Mouse (Mus musculus): Measurements from ENCODE around the gene Fam118b. TPM values are rescaled to one million over a fixed set of nuclear protein-coding genes. Genes with fewer than 3 reads are reported as not detected.

The Fam118b gene
- polyA plus RNA-seq, 1 experiment from 2014 or later: 46.6 TPM

DNA sequence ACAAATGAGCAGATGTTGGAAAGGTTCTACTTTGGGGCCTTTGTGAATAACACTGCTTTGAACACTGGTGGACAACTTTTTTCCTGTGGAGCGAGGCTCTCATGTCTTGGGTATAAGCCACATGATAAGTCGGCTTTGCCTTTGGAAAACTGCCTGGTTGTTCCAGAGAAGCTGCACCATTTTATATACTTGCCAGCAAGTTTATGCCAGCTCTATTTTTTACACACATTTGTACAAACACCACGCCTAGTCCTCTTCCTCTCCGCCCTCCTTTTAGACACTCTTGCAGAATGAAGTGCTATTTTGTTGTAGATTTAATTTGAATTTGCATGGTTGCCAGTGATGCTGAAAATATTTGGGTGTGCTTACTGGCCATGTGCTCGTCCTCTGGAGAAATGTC is 25.9 kb upstream of the Fam118b start:
- H3K27ac ChIP-seq (ENCODE audit: low read depth, low read length): no peak overlapping the region
- no peaks in the 10 kb centered on the region for H3K4me1 ChIP-seq (ENCODE audit: control insufficient read depth, insufficient read depth, low read depth, low read length)
- H3K9ac ChIP-seq (ENCODE audit: low read depth, low read length): no peak overlapping the region
- H3K4me2 ChIP-seq (ENCODE audit: low read length): no peak overlapping the region
- H3K4me3 ChIP-seq (ENCODE audit: low read length): no peak overlapping the region
- 69% methylated on average over 5 of the region's 5 CpGs for WGBS
- H3K9me3 ChIP-seq (ENCODE audit: control insufficient read depth, low read length): no peaks in the 10 kb centered on the region
- H3K36me3 ChIP-seq (ENCODE audit: control insufficient read depth, insufficient read depth, low read length): no peaks in the 10 kb centered on the region
- peaks cover 9% of the 10 kb centered on the region for H3K27me3 ChIP-seq (replicated peaks; ENCODE audit: control insufficient read depth, insufficient read depth, low read length)
- no peak for ATAC-seq

DNA sequence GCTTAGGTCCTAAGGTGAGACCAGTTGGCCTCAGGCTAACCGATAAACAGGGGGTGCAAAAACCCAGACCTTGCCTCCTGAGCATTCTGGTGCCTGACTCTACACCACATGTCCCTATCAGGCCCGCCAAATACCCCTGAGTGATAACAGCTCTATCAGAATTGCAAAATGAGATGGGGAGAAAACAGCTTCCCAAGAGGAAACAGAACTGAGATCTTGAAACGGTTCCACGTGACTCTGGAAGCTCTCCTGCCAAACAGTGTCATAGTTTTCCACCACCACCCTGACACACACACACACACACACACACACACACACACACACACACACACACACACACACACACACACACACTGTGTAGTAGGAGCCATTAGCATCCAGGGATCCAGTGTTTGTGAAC is 23.3 kb upstream of the Fam118b start:
- Histone ChIP-seq H3K4me1 (ENCODE audit: control insufficient read depth, insufficient read depth, low read depth, low read length) (no peaks in the 10 kb centered on the region), H3K4me2 (ENCODE audit: low read length) (no peak overlapping the region), H3K9me3 (ENCODE audit: control insufficient read depth, low read length) (no peaks in the 10 kb centered on the region), H3K9ac (ENCODE audit: low read depth, low read length) (no peak overlapping the region), H3K36me3 (ENCODE audit: control insufficient read depth, insufficient read depth, low read length) (no peaks in the 10 kb centered on the region), H3K27me3 (replicated peaks; ENCODE audit: control insufficient read depth, insufficient read depth, low read length) (peaks cover 18% of the 10 kb centered on the region), H3K4me3 (ENCODE audit: low read length) (no peak overlapping the region), H3K27ac (ENCODE audit: low read depth, low read length) (no peak overlapping the region)
- 84% methylated on average over 4 of the region's 4 CpGs for WGBS
- ATAC-seq: no peak

DNA sequence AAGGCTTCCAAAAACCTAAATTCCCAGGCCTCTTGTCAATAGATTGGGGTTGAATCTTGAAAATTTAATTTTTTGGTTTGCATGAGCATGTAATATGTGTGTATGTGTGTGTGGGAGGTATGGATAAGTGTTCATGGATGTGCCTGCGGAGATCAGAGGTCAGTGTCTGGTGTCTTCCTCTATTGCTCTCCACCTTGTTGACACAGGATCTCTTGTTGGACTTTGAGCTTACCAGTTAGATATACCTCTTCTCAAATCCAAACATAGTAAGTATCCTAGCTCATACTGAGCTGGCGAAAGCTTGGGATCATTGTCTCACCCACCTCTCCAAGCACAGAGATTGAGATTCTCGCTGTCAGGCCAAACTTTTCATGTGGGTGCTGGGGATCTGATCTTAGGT is 22.8 kb upstream of the Fam118b start:
- no peaks in the 10 kb centered on the region for H3K36me3 ChIP-seq (ENCODE audit: control insufficient read depth, insufficient read depth, low read length)
- H3K4me3 ChIP-seq (ENCODE audit: low read length): no peak overlapping the region
- no peak for ATAC-seq
- no peak overlapping the region for H3K27ac ChIP-seq (ENCODE audit: low read depth, low read length)
- WGBS: 88% methylated on average over 3 of the region's 3 CpGs
- no peaks in the 10 kb centered on the region for H3K9me3 ChIP-seq (ENCODE audit: control insufficient read depth, low read length)
- peaks cover 18% of the 10 kb centered on the region for H3K27me3 ChIP-seq (replicated peaks; ENCODE audit: control insufficient read depth, insufficient read depth, low read length)
- no peak overlapping the region for H3K4me2 ChIP-seq (ENCODE audit: low read length)
- H3K4me1 ChIP-seq (ENCODE audit: control insufficient read depth, insufficient read depth, low read depth, low read length): no peaks in the 10 kb centered on the region
- no peak overlapping the region for H3K9ac ChIP-seq (ENCODE audit: low read depth, low read length)

DNA sequence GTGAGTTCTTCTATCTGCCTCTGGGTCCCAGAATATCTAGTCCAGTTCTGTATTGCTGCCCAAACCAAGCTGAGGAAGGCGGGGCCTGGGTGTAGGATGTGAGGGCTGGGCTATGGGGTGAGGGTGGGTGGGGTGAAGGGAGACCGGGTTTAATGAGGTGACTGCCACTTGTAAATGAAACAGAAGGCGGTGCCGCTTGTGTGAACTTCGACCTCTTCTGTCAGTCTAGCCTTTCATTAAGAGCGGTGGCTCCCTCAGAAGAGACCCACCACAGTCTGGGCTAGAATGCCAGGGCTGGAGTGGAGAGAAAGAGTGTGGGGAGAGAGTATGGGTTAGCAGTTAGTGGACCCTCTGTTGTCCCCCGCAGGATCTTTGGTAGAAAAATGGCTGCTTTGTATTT is 22.4 kb upstream of the Fam118b start:
- H3K27me3 ChIP-seq (replicated peaks; ENCODE audit: control insufficient read depth, insufficient read depth, low read length): peaks cover 18% of the 10 kb centered on the region
- H3K36me3 ChIP-seq (ENCODE audit: control insufficient read depth, insufficient read depth, low read length): no peaks in the 10 kb centered on the region
- H3K9me3 ChIP-seq (ENCODE audit: control insufficient read depth, low read length): no peaks in the 10 kb centered on the region
- no peak overlapping the region for H3K4me3 ChIP-seq (ENCODE audit: low read length)
- no peak overlapping the region for H3K4me2 ChIP-seq (ENCODE audit: low read length)
- no peak for ATAC-seq
- H3K27ac ChIP-seq (ENCODE audit: low read depth, low read length): no peak overlapping the region
- no peaks in the 10 kb centered on the region for H3K4me1 ChIP-seq (ENCODE audit: control insufficient read depth, insufficient read depth, low read depth, low read length)
- 25% methylated on average over 7 of the region's 7 CpGs for WGBS
- no peak overlapping the region for H3K9ac ChIP-seq (ENCODE audit: low read depth, low read length)

DNA sequence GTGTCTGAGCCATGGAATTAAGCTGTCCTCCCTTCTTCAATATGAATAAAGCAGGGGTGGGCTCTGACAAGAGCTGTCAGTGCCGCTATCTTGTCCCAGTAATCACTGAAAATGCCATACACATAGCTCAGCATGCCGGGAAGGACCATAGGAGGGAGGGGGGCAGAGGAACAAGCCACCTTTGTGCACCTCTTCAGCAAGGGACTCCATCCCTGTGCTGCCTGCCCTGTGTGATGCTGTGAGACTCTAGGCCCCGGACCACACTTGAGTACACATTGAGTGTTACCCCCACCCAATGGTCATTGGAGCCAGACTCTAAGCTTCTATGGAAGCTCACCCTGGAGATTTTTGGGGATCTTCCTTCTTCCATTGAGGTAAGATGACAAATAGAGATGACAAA is 18.7 kb upstream of the Fam118b start:
- Histone ChIP-seq H3K9me3 (ENCODE audit: control insufficient read depth, low read length) (no peaks in the 10 kb centered on the region), H3K4me1 (ENCODE audit: control insufficient read depth, insufficient read depth, low read depth, low read length) (no peaks in the 10 kb centered on the region), H3K27ac (ENCODE audit: low read depth, low read length) (no peak overlapping the region), H3K9ac (ENCODE audit: low read depth, low read length) (no peak overlapping the region), H3K36me3 (ENCODE audit: control insufficient read depth, insufficient read depth, low read length) (no peaks in the 10 kb centered on the region), H3K4me3 (ENCODE audit: low read length) (no peak overlapping the region), H3K4me2 (ENCODE audit: low read length) (no peak overlapping the region), H3K27me3 (replicated peaks; ENCODE audit: control insufficient read depth, insufficient read depth, low read length) (peaks cover 25% of the 10 kb centered on the region)
- ATAC-seq: no peak
- 76% methylated on average over 3 of the region's 3 CpGs for WGBS

DNA sequence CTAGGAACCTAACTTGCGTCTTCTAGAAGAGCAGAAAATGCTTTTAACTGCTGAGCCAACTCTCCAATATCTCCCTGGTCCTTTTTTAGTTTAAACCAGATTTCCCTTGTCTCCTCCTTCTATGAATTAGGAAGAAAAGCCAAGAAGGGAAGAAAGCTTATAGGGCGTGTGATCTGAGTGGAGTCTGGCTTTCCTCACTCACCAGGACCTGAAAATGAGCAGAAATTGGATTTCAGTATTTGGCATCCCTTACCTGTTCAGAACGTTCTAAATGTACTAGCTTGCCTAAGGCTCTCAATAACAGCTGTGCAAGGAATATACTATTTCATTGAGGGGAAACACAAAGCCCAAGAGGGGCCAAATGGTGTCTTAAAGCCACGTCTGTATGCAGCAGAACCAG is 16.7 kb upstream of the Fam118b start:
- H3K9me3 ChIP-seq (ENCODE audit: control insufficient read depth, low read length): no peaks in the 10 kb centered on the region
- H3K27me3 ChIP-seq (replicated peaks; ENCODE audit: control insufficient read depth, insufficient read depth, low read length): peaks cover 23% of the 10 kb centered on the region
- H3K27ac ChIP-seq (ENCODE audit: low read depth, low read length): no peak overlapping the region
- H3K36me3 ChIP-seq (ENCODE audit: control insufficient read depth, insufficient read depth, low read length): no peaks in the 10 kb centered on the region
- H3K4me1 ChIP-seq (ENCODE audit: control insufficient read depth, insufficient read depth, low read depth, low read length): no peaks in the 10 kb centered on the region
- no peak overlapping the region for H3K9ac ChIP-seq (ENCODE audit: low read depth, low read length)
- H3K4me2 ChIP-seq (ENCODE audit: low read length): no peak overlapping the region
- H3K4me3 ChIP-seq (ENCODE audit: low read length): no peak overlapping the region
- 87% methylated on average over 4 of the region's 4 CpGs for WGBS
- no peak for ATAC-seq

DNA sequence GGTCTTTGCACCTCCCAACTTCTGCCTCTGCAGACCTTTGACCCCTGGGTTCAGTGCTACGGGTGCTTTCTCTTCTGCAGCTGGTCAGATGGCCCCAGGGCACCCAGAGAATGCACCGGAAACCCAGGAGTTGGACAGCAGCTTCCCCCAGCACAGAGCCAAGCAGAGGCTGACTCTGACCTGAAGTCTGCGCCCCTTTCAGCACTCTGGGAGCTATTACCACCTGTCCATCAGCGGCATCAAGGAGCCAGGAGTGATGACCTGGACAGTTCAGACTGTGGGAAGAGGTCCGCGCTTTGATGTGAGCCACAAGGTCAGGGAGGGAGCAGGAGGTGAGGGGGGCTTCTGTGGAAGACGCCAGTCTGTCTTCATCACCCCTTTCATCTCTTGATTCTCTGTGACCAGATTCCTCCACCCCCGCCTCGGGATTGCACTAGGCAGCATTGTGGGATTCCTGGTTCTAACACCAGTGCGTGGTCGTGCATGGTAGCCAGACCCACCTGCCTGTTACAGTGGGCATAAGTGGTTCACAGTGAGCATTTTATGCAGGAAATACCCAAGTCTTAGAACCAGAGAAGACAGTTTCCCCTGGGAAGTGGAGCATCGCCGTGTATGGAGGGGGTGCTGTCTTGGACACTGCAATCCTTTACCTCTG is 15.9 kb upstream of the Fam118b start:
- no peak overlapping the region for H3K27ac ChIP-seq (ENCODE audit: low read depth, low read length)
- H3K27me3 ChIP-seq (replicated peaks; ENCODE audit: control insufficient read depth, insufficient read depth, low read length): peaks cover 19% of the 10 kb centered on the region
- H3K4me2 ChIP-seq (ENCODE audit: low read length): no peak overlapping the region
- H3K36me3 ChIP-seq (ENCODE audit: control insufficient read depth, insufficient read depth, low read length): no peaks in the 10 kb centered on the region
- H3K4me1 ChIP-seq (ENCODE audit: control insufficient read depth, insufficient read depth, low read depth, low read length): no peaks in the 10 kb centered on the region
- no peaks in the 10 kb centered on the region for H3K9me3 ChIP-seq (ENCODE audit: control insufficient read depth, low read length)
- WGBS: 58% methylated on average over 13 of the region's 13 CpGs
- ATAC-seq: no peak
- H3K4me3 ChIP-seq (ENCODE audit: low read length): no peak overlapping the region
- no peak overlapping the region for H3K9ac ChIP-seq (ENCODE audit: low read depth, low read length)

DNA sequence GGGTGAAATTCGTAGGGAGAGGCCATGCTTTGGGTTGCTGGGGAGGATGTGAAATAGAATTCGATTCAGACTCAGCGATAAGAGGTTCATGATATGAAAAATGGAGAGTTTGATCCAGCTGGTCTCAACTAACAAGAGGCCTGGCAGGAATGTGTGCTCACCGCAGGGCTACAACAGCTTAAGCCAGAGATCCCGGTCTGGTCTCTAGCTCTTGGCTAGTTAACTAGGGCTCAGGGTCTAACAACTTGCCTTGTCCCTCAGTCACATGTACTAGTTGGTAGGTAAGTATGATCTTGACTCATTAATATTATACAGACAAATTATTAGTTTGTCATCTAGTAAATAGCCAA is 15.2 kb upstream of the Fam118b start:
- Histone ChIP-seq H3K4me3 (ENCODE audit: low read length) (no peak overlapping the region), H3K4me1 (ENCODE audit: control insufficient read depth, insufficient read depth, low read depth, low read length) (no peaks in the 10 kb centered on the region), H3K9ac (ENCODE audit: low read depth, low read length) (no peak overlapping the region), H3K27ac (ENCODE audit: low read depth, low read length) (no peak overlapping the region), H3K27me3 (replicated peaks; ENCODE audit: control insufficient read depth, insufficient read depth, low read length) (peaks cover 16% of the 10 kb centered on the region), H3K9me3 (ENCODE audit: control insufficient read depth, low read length) (no peaks in the 10 kb centered on the region), H3K36me3 (ENCODE audit: control insufficient read depth, insufficient read depth, low read length) (peaks cover 2% of the 10 kb centered on the region; the same call in 1 of the 2 replicates), H3K4me2 (ENCODE audit: low read length) (no peak overlapping the region)
- WGBS: 59% methylated on average over 5 of the region's 5 CpGs
- peak; percentile 16; the same call in 1 of the 2 replicates for ATAC-seq

DNA sequence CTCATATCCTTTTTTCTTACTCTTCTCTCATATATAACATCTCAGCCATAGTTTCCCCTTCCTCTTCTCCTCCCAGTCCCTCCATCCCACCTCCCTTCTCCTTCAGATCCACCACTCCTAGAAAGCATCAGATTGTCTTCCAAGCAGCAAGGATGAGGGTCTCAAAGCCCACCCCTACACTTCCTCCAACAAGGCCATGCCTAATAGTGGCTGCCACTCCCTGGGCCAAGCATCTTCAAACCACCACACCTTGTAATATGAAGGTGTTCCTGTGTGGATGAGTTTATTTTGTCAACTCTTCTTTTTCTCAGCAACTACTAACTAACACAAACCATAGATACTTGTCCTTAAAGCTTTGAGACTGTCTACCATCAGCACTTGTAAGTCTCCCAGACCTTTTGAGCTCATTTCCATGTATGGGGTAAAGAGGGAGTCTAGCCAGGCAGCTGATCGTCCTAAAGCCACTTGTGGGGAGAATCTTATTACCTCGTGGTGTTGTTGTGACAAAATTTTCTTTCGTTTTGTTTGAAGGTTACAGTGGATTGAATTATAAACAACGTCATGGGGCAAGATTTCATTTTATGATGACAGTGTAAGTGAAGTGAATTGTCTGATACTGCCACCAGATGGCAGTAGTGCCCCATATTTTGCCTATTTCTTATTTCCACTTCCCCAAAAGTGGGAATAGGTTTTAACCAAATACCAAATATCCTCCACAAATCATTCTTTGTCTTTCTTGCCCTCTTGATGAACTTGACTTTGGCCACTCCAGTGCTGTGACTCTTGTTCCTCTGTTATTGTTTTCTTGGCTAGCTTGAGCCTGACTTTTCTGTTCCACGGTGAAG is 14.6 kb upstream of the Fam118b start:
- Histone ChIP-seq H3K4me2 (ENCODE audit: low read length) (no peak overlapping the region), H3K9ac (ENCODE audit: low read depth, low read length) (no peak overlapping the region), H3K36me3 (ENCODE audit: control insufficient read depth, insufficient read depth, low read length) (peaks cover 2% of the 10 kb centered on the region; the same call in 1 of the 2 replicates), H3K4me3 (ENCODE audit: low read length) (no peak overlapping the region), H3K9me3 (ENCODE audit: control insufficient read depth, low read length) (no peaks in the 10 kb centered on the region), H3K27me3 (replicated peaks; ENCODE audit: control insufficient read depth, insufficient read depth, low read length) (peaks cover 14% of the 10 kb centered on the region), H3K4me1 (ENCODE audit: control insufficient read depth, insufficient read depth, low read depth, low read length) (no peaks in the 10 kb centered on the region), H3K27ac (ENCODE audit: low read depth, low read length) (no peak overlapping the region)
- peak; percentile 44 for ATAC-seq
- WGBS: 14% methylated on average over 5 of the region's 5 CpGs
